Mouse (Mus musculus) lung, embryonic 14.5 days (tissue): ENCODE measurements around the gene 1700015F17Rik. TPM values are rescaled to one million over a fixed set of nuclear protein-coding genes. Genes with fewer than 3 reads are reported as not detected.

Experiments used
- ATAC-seq: fragments of 200-750 bp; cut with Nextera tagmentation; 2 replicates; pipeline ENCODE4 v1.8.0; 2017; ENCODE audit warnings: mild to moderate bottlenecking, moderate TSS enrichment, moderate library complexity; ENCODE audit not compliant: insufficient read depth
- DNase-seq: peaks from one replicate; pipeline ENCODE4 v3.0.0-alpha.2; 2015
- H3K27ac ChIP-seq: fragments of 300-500 bp; sonication (generic); 2 replicates; pipeline ENCODE4 v1.5.1; 2014; ENCODE audit warnings: low read depth, mild to moderate bottlenecking, moderate library complexity
- H3K27me3 ChIP-seq: fragments of 300-500 bp; sonication (generic); 2 replicates; pipeline ENCODE4 v1.6.1; 2014; ENCODE audit warnings: low read length, control low read depth; ENCODE audit not compliant: insufficient read depth
- H3K36me3 ChIP-seq: fragments of 300-500 bp; sonication (generic); 2 replicates; pipeline ENCODE4 v1.6.1; 2014; ENCODE audit warnings: control low read depth; ENCODE audit not compliant: insufficient read depth
- H3K4me1 ChIP-seq: fragments of 300-500 bp; sonication (generic); 2 replicates; pipeline ENCODE4 v1.6.1; 2014; ENCODE audit warnings: antibody characterized with exemption, control low read depth; ENCODE audit not compliant: insufficient read depth
- H3K4me2 ChIP-seq: fragments of 300-500 bp; sonication (generic); 2 replicates; pipeline ENCODE4 v1.6.1; 2014; ENCODE audit warnings: mild to moderate bottlenecking
- H3K4me3 ChIP-seq: fragments of 300-500 bp; sonication (generic); 2 replicates; pipeline ENCODE4 v1.5.1; 2014; ENCODE audit warnings: low read depth, low read length
- H3K9ac ChIP-seq: fragments of 300-500 bp; sonication (generic); 2 replicates; pipeline ENCODE4 v1.6.1; 2014
- H3K9me3 ChIP-seq: fragments of 300-500 bp; sonication (generic); 2 replicates; pipeline ENCODE4 v1.6.1; 2016; ENCODE audit warnings: low read depth, low read length, control low read depth
- CTCF ChIP-seq: IDR thresholded peaks from 2 replicates; pipeline ENCODE4 v1.5.1; 2016; ENCODE audit warnings: antibody characterized with exemption, low read depth
- WGBS: fragments of 180-500 bp; shearing (Covaris S2); extraction: QIAGEN DNeasy Blood & Tissue Kit; methylation state at CpG from one replicate; pipeline ENCODE4 v1.1.7; 2014; 5-methylcytosine and 5-hydroxymethylcytosine counted together
- polyA plus RNA-seq: library from polyadenylated mRNA; unstranded; fragments of >200 nt; fragmentation: Nextera tagmentation; extraction: Ambion mirVana; gene quantifications from 2 replicates; pipeline ENCODE4 v1.2.1, GENCODE M21; 2014

1700015F17Rik gene
- polyA plus RNA-seq, 1 experiment from 2014 or later = not detected

GRCm38 (mm10) chr5:5401986-5402385 is 77.0 kb downstream of the 1700015F17Rik start:
- H3K27me3 ChIP-seq = no peaks in the 10 kb centered on the region
- no peaks in the 10 kb centered on the region for H3K4me1 ChIP-seq
- H3K4me3 ChIP-seq = no peak overlapping the region
- 61% methylated on average over 4 of the region's 4 CpGs for WGBS
- no peak overlapping the region for H3K27ac ChIP-seq
- no peak overlapping the region for H3K9ac ChIP-seq
- H3K9me3 ChIP-seq = no peaks in the 10 kb centered on the region
- no peaks in the 10 kb centered on the region for H3K36me3 ChIP-seq
- TF ChIP-seq CTCF = no peak
- ATAC-seq (no peak), DNase-seq (no peak)
- H3K4me2 ChIP-seq = no peak overlapping the region

- WGBS = 29% methylated on average over 3 of the region's 3 CpGs
- no peaks in the 10 kb centered on the region for H3K9me3 ChIP-seq
- no peaks in the 10 kb centered on the region for H3K4me1 ChIP-seq
- no peak overlapping the region for H3K27ac ChIP-seq
- no peaks in the 10 kb centered on the region for H3K36me3 ChIP-seq
- TF ChIP-seq CTCF = no peak
- DNase-seq (no peak), ATAC-seq (no peak)
- no peak overlapping the region for H3K9ac ChIP-seq
- H3K27me3 ChIP-seq = no peaks in the 10 kb centered on the region
- H3K4me2 ChIP-seq = no peak overlapping the region
- H3K4me3 ChIP-seq = no peak overlapping the region
Observed at GRCm38 (mm10) chr5:5392786-5393185, 86.2 kb downstream of the 1700015F17Rik start.

Other genes starting within 250 kb of the 1700015F17Rik start
- gene Cdk14, start 58.8 kb downstream of the 1700015F17Rik start, polyA plus RNA-seq = 37.7 and 37.8 TPM in 2 replicates
- gene Cldn12, start 35.8 kb upstream of the 1700015F17Rik start, polyA plus RNA-seq = 17.6 and 17.9 TPM in 2 replicates
- gene Gtpbp10, start 80.4 kb upstream of the 1700015F17Rik start, polyA plus RNA-seq = 31.0 and 33.7 TPM in 2 replicates
- gene Gm8773, start 94.7 kb upstream of the 1700015F17Rik start, polyA plus RNA-seq = 0.24 and 0.80 TPM in 2 replicates
- gene Cfap69, start 185.1 kb upstream of the 1700015F17Rik start, polyA plus RNA-seq = 3.1 and 4.3 TPM in 2 replicates
- 5.4 TPM in 2 replicates for gene Steap2, start 215.4 kb upstream of the 1700015F17Rik start, polyA plus RNA-seq